Mouse (Mus musculus) intestine, embryonic 15.5 days (tissue): ENCODE data around the gene Hadh. TPM values are rescaled to one million over a fixed set of nuclear protein-coding genes. Genes with fewer than 3 reads are reported as not detected.

Source experiments
- ATAC-seq: fragments of 200-750 bp; cut with Nextera tagmentation; 2 replicates; pipeline ENCODE4 v1.8.0; 2017; ENCODE audit warnings: moderate TSS enrichment, moderate library complexity
- H3K27ac ChIP-seq: fragments of 300-500 bp; sonication (generic); 2 replicates; pipeline ENCODE4 v1.5.1; 2015; ENCODE audit warnings: mild to moderate bottlenecking, inconsistent platforms
- H3K27me3 ChIP-seq: fragments of 300-500 bp; sonication (generic); replicated peaks from 2 replicates; pipeline ENCODE4 v1.6.1; 2015; ENCODE audit warnings: inconsistent platforms
- H3K36me3 ChIP-seq: fragments of 300-500 bp; sonication (generic); 2 replicates; pipeline ENCODE4 v1.6.1; 2015; ENCODE audit warnings: inconsistent platforms
- H3K4me1 ChIP-seq: fragments of 300-500 bp; sonication (generic); replicated peaks from 2 replicates; pipeline ENCODE4 v1.6.1; 2015; ENCODE audit warnings: inconsistent platforms
- H3K4me2 ChIP-seq: fragments of 300-500 bp; sonication (generic); replicated peaks from 2 replicates; pipeline ENCODE4 v1.6.1; 2015; ENCODE audit warnings: mild to moderate bottlenecking, inconsistent platforms
- H3K4me3 ChIP-seq: fragments of 300-500 bp; sonication (generic); replicated peaks from 2 replicates; pipeline ENCODE4 v1.5.1; 2015; ENCODE audit warnings: inconsistent platforms
- H3K9ac ChIP-seq: fragments of 300-500 bp; sonication (generic); 2 replicates; pipeline ENCODE4 v1.6.1; 2015; ENCODE audit warnings: inconsistent platforms
- H3K9me3 ChIP-seq: fragments of 300-500 bp; sonication (generic); 2 replicates; pipeline ENCODE4 v1.6.1; 2016; ENCODE audit warnings: inconsistent platforms
- WGBS: fragments of 180-500 bp; shearing (Covaris S2); methylation state at CpG from one replicate; pipeline ENCODE4 v1.1.7; 2015; 5-methylcytosine and 5-hydroxymethylcytosine counted together
- polyA plus RNA-seq: library from polyadenylated mRNA; unstranded; fragments of >200 nt; fragmentation: Nextera tagmentation; extraction: Ambion mirVana; gene quantifications from 2 replicates; pipeline ENCODE4 v1.2.1, GENCODE M21; 2015

Gene Hadh
- 265 and 272 TPM in 2 replicates for polyA plus RNA-seq

DNA sequence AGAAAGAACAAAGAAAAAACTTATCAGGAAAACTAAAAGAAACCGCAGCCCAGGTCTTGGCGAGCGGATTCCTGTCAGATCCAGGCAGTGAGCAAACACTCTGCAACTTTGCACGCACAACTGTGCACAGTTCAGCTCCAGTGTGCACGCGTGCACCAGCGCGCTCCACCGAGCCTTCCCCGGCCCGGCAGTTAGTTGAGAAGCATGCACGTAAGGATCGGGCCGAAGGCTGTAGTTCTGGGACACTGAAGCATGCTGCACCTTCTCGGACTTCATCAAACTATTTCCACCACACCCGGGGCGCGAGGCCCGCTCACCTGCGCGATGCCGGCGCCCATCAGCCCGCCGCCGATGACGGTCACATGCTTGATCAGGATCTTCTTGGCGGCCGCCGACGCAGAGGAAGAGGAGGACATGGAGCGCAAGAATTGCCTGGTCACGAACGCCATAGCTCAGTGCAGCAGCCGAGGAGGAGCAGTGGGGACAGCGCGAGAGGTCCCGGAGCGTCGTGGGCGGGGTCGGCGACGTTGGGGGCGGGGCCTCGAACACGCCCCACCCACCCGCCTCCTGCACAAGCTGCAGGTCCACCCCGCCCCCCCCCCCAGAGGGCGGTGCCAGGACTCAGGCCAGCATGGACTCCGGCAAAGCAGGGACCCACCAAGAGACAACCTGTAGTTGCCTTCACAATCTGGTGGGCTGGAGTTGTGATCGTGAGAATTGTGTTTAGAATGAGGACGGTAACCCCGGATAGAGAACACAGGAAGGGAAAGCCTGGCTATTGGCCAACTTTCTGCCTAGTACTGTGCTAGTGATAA lies at the start of gene Hadh:
Hadh (minus strand) TSS at position 543 of the 815 bp plus-strand sequence.
- Histone ChIP-seq H3K27ac (peak within 1 kb of the TSS; percentile 84), H3K4me2 (peak within 1 kb of the TSS; percentile 70), H3K4me1 (peaks cover 11% of the 10 kb centered on the region), H3K9ac (peak within 1 kb of the TSS; percentile 62), H3K27me3 (no peaks in the 10 kb centered on the region), H3K9me3 (no peaks in the 10 kb centered on the region), H3K4me3 (peak within 1 kb of the TSS; percentile 64), H3K36me3 (0 out of 2 replicates have a peak, but pooled peaks cover 2% of the 10 kb centered on the region)
- under 1% methylated on average over 54 of the region's 54 CpGs for WGBS
- peak; percentile 91 for ATAC-seq

DNA sequence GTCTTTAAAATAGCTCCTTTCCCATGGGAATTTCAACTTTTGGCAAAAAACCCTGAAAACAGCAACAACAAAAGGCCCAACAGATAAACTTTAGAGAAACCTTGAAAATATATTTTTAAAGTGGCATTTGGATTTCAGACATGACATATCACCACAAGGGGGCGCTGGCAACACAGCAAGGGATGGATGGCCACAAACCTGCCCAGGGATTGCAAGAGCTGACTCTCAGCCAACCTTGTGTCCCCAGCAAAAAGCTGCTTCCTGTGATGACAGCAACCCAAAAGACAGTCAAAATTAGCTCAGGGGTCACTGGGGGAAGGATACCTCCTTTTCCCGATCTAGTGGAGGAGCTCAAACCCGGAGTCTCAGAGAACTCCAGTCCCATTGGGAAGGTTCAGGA lies 48.3 kb upstream of the Hadh start:
- WGBS, result 6% methylated on average over 3 of the region's 3 CpGs
- Histone ChIP-seq H3K36me3 (no peaks in the 10 kb centered on the region), H3K4me3 (no peak overlapping the region), H3K9ac (no peak overlapping the region), H3K27ac (no peak overlapping the region), H3K9me3 (no peaks in the 10 kb centered on the region), H3K27me3 (no peaks in the 10 kb centered on the region), H3K4me2 (no peak overlapping the region), H3K4me1 (peaks cover 7% of the 10 kb centered on the region; the same call in 1 of the 2 replicates)
- peak; percentile 45; the same call in 1 of the 2 replicates for ATAC-seq

DNA sequence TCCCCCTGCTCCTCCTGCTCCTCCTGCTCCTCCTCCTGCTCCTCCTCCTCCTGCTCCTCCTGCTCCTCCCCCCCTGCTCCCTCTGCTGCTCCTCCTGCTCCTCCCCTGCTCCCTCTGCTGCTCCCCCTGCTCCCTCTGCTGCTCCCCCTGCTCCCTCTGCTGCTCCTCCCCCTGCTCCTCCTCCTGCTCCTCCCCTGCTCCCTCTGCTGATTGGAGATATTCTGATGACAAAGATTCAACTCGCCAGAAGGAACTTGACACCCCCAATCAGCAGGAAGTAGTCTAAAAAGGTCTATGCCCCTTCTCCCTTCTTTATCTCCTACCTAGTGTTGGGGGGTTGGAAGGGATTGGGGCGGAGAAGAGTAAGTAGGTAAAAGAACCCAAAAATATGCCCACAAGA lies 46.3 kb upstream of the Hadh start:
- H3K4me3 ChIP-seq, result no peak overlapping the region
- peaks cover 7% of the 10 kb centered on the region; the same call in 1 of the 2 replicates for H3K4me1 ChIP-seq
- no peak overlapping the region for H3K27ac ChIP-seq
- H3K9me3 ChIP-seq, result no peaks in the 10 kb centered on the region
- H3K36me3 ChIP-seq, result no peaks in the 10 kb centered on the region
- 56% methylated on average over 2 of the region's 2 CpGs for WGBS
- no peaks in the 10 kb centered on the region for H3K27me3 ChIP-seq
- no peak overlapping the region for H3K4me2 ChIP-seq
- ATAC-seq, result no peak
- no peak overlapping the region for H3K9ac ChIP-seq

DNA sequence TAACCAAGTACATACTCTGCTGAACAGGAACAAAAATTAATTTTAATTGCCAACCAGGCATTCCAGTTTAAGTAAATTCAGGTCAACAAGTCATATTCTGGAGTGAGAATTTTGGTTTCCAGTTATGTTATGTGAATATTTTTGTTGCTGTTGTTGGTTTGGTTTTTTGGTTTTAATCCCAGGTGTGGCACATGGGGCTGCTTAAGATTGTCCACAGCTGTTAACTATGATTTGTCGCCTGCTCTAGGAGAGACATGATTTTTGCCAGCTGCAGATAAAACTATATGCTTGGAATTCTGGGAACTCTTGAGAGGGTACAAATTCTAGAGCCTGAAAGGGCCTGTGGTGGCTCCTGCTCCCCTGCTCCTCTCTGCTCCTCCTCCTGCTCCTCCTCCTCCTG lies 45.2 kb upstream of the Hadh start:
- H3K27ac ChIP-seq, result no peak overlapping the region
- ATAC-seq, result no peak
- H3K27me3 ChIP-seq, result no peaks in the 10 kb centered on the region
- no peaks in the 10 kb centered on the region for H3K36me3 ChIP-seq
- H3K9me3 ChIP-seq, result no peaks in the 10 kb centered on the region
- 87% methylated on average over 1 of the region's 1 CpGs for WGBS
- H3K4me3 ChIP-seq, result no peak overlapping the region
- H3K4me1 ChIP-seq, result peaks cover 7% of the 10 kb centered on the region; the same call in 1 of the 2 replicates
- H3K9ac ChIP-seq, result no peak overlapping the region
- H3K4me2 ChIP-seq, result no peak overlapping the region

DNA sequence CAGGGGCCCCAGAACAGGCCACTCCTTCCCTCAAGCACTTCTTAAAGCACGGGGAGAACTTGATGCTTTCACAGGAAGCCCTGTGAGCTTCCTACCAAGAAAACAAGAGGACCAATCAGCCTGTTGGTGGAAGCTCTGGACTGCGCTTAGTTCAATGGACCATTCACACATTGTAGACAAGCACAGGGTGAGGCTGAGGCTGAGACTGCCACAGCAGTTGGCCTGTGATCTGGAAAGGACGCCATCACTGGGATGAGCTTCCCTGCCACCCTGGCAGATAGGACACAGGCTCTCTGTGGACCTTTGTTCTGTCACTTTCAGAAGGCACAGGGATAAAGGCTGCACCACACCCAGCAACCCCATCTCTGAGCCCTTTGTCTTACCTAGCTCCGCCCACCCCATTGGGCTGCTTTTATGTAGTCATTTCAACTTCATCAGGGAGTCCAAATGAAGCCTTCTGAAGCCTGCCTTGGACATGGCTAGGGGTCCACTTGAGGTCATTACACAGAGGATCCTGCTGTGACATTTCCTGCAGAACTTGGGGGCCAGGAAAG lies 44.1 kb upstream of the Hadh start:
- Histone ChIP-seq H3K9me3 (no peaks in the 10 kb centered on the region), H3K27ac (no peak overlapping the region), H3K27me3 (no peaks in the 10 kb centered on the region), H3K4me2 (no peak overlapping the region), H3K9ac (no peak overlapping the region), H3K4me1 (peaks cover 7% of the 10 kb centered on the region; the same call in 1 of the 2 replicates), H3K4me3 (no peak overlapping the region), H3K36me3 (no peaks in the 10 kb centered on the region)
- peak; percentile 29; the same call in 1 of the 2 replicates for ATAC-seq
- WGBS, result 49% methylated on average over 4 of the region's 4 CpGs

DNA sequence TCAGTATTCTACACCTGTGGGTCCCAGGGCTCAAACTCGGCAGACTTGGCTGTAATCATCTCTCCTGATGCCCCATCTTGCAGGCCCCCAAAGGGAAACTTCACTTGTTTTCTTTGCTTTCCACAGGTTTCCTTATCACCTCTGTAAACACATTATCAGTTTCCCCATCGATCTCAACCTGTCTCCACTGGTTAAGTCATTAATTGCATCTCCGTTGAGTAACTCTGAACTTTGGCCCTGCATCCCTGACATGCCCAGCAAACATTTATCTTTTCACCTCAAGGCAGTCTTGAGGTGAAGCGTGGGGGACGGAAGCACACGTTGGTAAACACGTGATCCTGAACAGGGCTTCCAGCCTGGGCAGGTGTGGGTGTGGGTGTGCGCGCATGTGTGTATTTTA lies 40.4 kb upstream of the Hadh start:
- ATAC-seq, result peak; percentile 81
- 53% methylated on average over 9 of the region's 9 CpGs for WGBS
- Histone ChIP-seq H3K27me3 (no peaks in the 10 kb centered on the region), H3K4me3 (no peak overlapping the region), H3K27ac (no peak overlapping the region), H3K9me3 (no peaks in the 10 kb centered on the region), H3K4me2 (no peak overlapping the region), H3K36me3 (no peaks in the 10 kb centered on the region), H3K4me1 (peaks cover 7% of the 10 kb centered on the region; the same call in 1 of the 2 replicates), H3K9ac (no peak overlapping the region)

DNA sequence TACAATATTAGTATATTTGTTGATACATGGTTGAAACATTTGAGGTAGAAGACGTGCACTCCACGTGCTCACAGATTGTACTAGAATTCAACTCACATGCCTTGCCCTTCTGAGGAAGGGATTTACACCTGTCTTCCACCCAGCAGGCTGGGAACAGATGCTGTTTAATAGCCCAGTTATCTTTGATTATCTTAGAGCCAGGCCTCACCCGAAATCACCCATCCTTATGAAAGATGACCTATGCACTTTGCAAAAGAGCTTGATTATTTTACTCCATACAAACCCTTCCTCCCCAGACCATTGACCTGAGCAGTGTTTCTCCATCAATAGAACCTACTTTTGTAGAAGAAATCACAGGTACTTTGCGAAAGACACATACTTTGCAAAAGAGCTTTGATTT lies 38.7 kb upstream of the Hadh start:
- H3K4me3 ChIP-seq, result no peak overlapping the region
- no peak overlapping the region for H3K27ac ChIP-seq
- H3K9ac ChIP-seq, result no peak overlapping the region
- H3K4me2 ChIP-seq, result no peak overlapping the region
- ATAC-seq, result peak; percentile 67
- H3K4me1 ChIP-seq, result 0 out of 2 replicates have a peak, but pooled peaks cover under 1% of the 10 kb centered on the region
- WGBS, result 64% methylated on average over 4 of the region's 4 CpGs
- H3K36me3 ChIP-seq, result no peaks in the 10 kb centered on the region
- H3K27me3 ChIP-seq, result no peaks in the 10 kb centered on the region
- no peaks in the 10 kb centered on the region for H3K9me3 ChIP-seq

DNA sequence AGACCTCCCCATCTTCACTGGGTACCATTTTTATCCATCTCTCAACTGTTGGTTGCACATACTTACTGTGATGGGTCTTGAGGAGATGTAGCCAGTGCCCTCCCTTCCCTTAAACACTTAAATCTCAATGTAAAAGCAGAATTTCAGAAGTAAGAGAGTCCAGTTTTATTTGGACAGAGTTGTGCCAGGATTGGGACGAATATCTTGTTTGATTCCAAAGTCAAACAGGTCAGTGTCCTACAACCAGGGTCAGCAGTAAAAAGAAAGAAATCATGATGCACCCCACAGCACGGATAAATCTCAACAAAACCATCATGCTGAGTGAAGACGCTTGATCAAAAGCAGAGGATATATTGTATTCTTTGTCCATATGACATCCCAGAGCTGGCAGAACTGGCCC lies 35.9 kb upstream of the Hadh start:
- Histone ChIP-seq H3K4me1 (no peaks in the 10 kb centered on the region), H3K9ac (no peak overlapping the region), H3K27me3 (no peaks in the 10 kb centered on the region), H3K9me3 (no peaks in the 10 kb centered on the region), H3K27ac (no peak overlapping the region), H3K36me3 (no peaks in the 10 kb centered on the region), H3K4me2 (no peak overlapping the region), H3K4me3 (no peak overlapping the region)
- 88% methylated on average over 3 of the region's 3 CpGs for WGBS
- ATAC-seq, result no peak

DNA sequence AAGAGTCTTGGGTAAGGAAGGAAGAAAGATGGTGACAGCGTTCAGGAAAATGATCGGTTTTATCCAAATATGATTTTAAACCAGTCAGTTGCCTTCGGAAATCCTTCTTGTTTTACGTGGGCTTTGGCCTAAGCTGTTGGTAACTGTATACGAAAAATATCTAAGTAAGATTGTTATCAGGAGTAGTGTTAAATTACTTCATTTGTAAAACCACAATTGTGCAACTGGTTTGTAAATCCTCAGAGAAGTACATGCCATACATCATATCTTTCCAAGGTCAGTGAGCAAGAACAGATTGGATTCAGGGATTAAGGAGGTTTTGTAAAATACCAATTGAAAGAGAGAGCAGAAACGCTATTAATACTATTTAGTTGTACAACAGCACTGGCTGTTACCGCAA lies 34.4 kb upstream of the Hadh start:
- 91% methylated on average over 7 of the region's 7 CpGs for WGBS
- H3K27ac ChIP-seq, result no peak overlapping the region
- no peak for ATAC-seq

DNA sequence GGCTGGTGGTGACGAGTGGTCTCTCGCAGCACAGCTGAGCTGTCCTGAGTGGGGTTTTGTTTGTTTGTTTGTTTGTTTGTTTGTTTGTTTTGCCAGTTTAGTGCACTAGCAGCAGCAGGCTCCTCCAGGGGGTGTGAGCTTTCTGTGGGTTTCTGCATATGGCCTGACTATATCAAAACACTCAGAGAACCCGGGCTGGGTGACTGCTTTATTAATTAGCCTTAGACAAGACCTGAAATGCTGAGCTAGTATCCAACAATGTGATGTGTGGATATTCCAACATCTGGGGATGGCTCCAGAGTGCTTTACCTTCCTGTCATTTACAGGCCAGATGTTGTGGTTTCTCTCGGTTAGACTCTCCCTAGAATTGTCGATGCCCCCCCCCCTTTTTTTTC lies 31.4 kb upstream of the Hadh start:
- H3K4me2 ChIP-seq, result peak overlapping the region; percentile 93
- peak overlapping the region; percentile 72 for H3K4me3 ChIP-seq
- H3K27me3 ChIP-seq, result no peaks in the 10 kb centered on the region
- no peaks in the 10 kb centered on the region for H3K9me3 ChIP-seq
- WGBS, result 21% methylated on average over 5 of the region's 5 CpGs
- H3K27ac ChIP-seq, result no peak overlapping the region
- H3K36me3 ChIP-seq, result no peaks in the 10 kb centered on the region
- peak overlapping the region; percentile 57; the same call in 1 of the 2 replicates for H3K9ac ChIP-seq
- ATAC-seq, result peak; percentile 26; the same call in 1 of the 2 replicates
- H3K4me1 ChIP-seq, result no peaks in the 10 kb centered on the region

More for the DNA sequence above, 34.4 kb upstream of the Hadh start:
- no peaks in the 10 kb centered on the region for H3K4me1 ChIP-seq
- H3K27me3 ChIP-seq, result no peaks in the 10 kb centered on the region
- H3K4me2 ChIP-seq, result no peak overlapping the region
- H3K9me3 ChIP-seq, result no peaks in the 10 kb centered on the region
- H3K4me3 ChIP-seq, result no peak overlapping the region
- H3K36me3 ChIP-seq, result no peaks in the 10 kb centered on the region
- H3K9ac ChIP-seq, result no peak overlapping the region

DNA sequence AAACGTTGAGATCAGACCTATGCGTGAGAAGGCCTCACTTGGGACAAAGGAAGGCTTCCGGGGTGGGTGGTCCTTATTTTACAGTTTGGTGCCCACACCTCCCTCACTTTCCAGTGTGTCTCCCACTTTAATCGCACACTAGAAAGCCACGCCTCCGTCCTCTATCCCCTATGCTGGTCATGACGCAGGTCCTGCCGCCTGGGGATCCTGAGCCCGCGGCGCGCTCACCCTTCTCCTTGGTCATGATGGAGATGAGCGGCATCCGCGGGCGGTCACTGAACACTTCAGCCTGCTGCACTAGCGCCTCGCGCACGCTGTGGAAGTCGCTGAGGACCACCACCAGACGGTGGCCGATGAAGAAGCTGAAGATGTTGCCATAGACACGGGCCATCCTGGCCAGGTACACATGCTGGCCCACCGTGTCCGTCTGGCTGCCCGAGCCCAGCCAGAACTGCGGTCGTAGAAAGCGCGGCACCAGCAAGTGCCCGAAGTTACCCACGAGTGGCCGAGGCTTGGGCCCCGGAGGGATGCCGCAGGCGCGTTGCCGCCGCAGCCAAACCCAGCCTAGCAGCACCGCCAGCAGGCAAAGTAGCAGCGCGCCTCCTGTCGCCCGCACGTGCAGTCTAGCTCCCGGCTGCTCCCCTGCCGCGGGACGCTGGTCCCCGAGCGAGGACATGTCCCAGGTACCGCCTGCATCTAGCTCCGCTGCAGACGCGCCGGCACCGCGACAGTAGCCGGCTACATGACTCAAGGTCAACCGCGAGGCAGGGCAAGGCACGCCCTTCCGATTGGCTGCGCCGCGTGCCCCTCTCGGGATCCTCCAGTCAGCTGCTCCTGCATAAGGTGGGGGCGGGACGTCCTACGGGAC lies 30.8 kb upstream of the Hadh start, which contains the start of gene Cyp2u1:
Cyp2u1 (minus strand) TSS at position 776 of the 868 bp plus-strand sequence.
- Histone ChIP-seq H3K27me3 (no peaks in the 10 kb centered on the region), H3K36me3 (no peaks in the 10 kb centered on the region), H3K27ac (peak within 1 kb of the TSS; percentile 46), H3K9me3 (no peaks in the 10 kb centered on the region), H3K4me1 (no peaks in the 10 kb centered on the region), H3K4me3 (peak within 1 kb of the TSS; percentile 72), H3K4me2 (peak within 1 kb of the TSS; percentile 93), H3K9ac (peak within 1 kb of the TSS; percentile 57)
- ATAC-seq, result peak; percentile 96
- under 1% methylated on average over 71 of the region's 71 CpGs for WGBS

DNA sequence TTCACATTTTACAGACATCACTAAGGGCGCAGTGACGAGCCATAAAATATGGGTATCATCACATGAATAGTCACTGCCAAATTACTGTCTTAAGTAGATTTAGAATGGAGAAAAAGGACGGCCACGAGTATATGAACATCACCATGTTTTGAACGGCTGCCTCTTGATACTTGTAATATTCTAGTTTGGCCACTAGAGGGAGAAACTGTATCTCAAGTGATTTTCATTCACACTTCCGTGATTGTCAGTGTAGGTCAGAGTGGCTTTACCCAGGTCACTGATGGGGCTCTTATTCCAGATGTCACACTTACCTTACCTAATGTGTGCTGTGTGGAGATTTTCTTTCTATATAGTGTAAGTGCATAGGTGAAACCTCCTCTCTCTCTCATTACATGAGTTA lies 28.0 kb upstream of the Hadh start:
- no peak for ATAC-seq
- Histone ChIP-seq H3K4me1 (0 out of 2 replicates have a peak, but pooled peaks cover 8% of the 10 kb centered on the region), H3K9me3 (no peaks in the 10 kb centered on the region), H3K27me3 (no peaks in the 10 kb centered on the region), H3K4me2 (no peak overlapping the region), H3K27ac (no peak overlapping the region), H3K36me3 (no peaks in the 10 kb centered on the region), H3K4me3 (no peak overlapping the region), H3K9ac (no peak overlapping the region)
- WGBS, result 5% methylated on average over 6 of the region's 6 CpGs
